Mouse (Mus musculus) heart, postnatal 0 days (tissue): Measurements from ENCODE around the gene Gm20662.

ENCODE experiments used
- CTCF ChIP-seq: IDR thresholded peaks from 2 replicates; pipeline ENCODE4 v1.5.1; 2016; ENCODE audit warnings: antibody characterized with exemption, control low read depth, low read depth
- EP300 ChIP-seq: IDR thresholded peaks from 2 replicates; pipeline ENCODE4 v1.6.1; 2016; ENCODE audit warnings: antibody characterized with exemption, low read depth

DNA sequence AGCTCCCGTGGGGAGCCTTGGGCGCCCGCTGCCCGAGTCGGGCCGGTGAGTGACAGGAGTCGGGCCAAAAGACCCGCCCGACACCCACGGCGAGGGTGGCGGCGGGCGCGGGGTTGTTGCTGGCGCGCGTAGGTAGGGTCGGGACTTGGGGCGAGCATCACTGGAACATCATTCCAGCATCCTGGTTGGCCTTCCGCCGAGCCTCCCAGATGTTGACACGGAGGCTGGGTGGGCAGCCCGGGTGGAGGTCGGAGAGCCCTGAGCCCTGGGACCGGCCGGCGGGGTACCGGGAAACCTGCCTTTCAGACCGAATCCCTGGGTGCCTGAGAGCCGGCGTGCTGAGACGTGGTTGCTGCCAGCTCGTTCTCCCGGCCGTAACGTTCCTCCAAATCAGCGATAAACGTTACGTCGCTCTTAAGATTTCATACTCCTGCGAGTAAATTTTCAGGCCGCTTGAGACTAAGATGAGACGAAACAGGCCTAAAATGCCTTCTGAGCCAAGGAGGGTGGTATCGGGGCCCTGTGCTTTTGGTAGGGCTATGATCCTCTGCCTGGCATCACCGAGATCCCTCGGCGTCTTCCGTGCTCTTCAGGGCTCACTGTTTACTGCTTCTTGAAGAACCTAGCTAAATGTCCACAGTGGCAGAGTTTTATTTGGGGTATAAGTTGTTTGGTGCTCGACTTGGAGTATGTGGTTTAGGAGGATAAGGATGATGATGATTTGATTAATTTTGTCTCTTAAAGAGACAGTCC is 6.8 kb downstream of the Gm20662 start:
- no peak for TF ChIP-seq CTCF
- TF ChIP-seq EP300 = no peak
